Mouse (Mus musculus) urinary bladder, postnatal 10 days (tissue): ENCODE data around the gene Nr3c2.

Source experiments
- DNase-seq: peaks from one replicate; pipeline ENCODE4 v3.0.0; 2022; ENCODE audit warnings: low spot score

Nr3c2 gene

DNA sequence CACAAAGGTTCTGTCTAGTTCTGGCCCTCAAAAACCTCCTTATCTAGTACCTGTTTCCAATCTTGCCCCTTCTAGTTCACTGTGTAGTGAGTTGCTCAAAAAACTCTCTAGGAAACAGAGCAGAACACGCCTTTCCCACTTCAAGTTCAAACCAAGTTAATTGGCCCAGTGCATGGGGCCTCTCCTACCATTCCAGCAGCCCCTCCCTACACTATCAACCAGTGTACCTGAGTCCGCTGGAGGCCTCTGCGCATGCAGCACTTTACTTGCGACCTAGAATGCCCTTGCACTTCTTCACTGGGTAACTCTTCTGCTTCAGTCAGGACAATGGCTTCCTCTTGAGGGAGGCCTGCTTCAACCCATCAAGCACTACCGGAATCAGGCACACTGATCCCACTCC lies 351.9 kb downstream of the Nr3c2 start:
- no peak for DNase-seq

- no peak for DNase-seq
Measured at GRCm38 (mm10) chr8:77254466-77254865, 355.2 kb downstream of the Nr3c2 start.

DNA sequence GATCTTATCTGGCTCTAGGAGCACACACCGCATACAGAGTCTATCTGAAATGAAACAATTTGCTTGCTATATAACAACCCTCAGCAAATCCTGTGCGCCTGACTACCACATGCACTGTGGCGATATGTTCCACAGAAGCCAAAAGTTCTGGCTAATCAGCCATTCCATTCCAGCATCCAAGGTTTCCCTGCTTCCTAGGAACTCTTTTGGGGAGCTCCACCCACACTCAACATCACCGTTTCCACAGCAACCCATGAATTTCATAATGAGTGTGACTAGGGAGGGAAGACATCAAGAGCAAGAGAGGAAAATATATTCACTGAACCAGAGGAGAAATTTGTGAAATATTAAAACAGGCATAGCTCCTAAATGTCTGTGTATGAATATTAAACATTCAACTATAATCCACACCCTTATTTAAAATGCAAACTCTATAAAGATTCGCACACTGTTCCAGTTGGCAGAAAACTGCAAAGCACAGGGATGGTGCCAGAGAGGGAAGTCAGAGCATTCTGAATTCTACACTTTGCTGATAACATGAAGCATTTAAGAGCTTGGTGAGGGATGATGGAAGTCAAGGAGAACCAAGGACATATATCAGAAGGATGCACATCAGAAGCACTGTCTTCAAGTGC lies 357.3 kb downstream of the Nr3c2 start:
- no peak for DNase-seq

GRCm38 (mm10) chr8:77257085-77257451 lies 357.8 kb downstream of the Nr3c2 start:
- no peak for DNase-seq

- DNase-seq, result no peak
Measured at GRCm38 (mm10) chr8:77261215-77261614, 362.0 kb downstream of the Nr3c2 start.

DNA sequence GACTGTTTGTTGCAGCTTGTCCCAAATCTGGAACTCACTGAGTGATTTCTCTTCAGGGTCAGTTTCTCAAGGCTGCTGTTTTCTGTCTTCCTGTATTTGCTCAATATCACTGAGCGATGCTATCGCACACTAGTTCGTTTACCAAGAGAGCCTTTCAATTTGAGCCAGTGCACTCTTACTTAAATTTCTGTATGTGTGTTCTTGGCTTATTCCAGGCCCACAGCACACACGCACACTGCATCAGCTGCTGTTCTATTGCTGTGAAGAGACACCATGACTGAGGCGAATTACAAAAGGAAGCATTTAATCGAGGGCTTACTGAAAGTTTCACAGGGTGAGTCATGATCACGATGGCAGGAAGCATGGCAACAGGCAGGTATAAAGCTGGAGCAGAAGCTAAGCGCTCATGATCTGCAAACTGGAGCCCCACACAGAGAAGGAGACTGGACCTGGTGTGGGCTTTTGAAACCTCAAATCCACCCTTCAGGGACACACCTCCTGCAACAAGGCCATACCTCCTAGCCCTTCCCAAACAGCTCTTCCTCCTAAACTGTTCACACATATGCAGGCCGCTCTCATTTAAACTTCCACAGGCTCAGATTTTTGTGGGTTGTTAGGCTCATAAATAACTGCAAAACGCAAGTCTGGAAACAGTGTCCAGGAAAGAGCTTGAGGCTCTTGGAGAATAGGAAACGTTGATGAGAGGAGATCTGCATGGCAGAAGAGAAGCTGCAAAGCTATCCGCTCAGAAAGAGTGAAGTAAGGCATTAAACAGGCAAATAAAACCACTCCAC lies 363.2 kb downstream of the Nr3c2 start:
- DNase-seq, result no peak

- no peak for DNase-seq
Measured at GRCm38 (mm10) chr8:77267941-77268405, 368.7 kb downstream of the Nr3c2 start.

- no peak for DNase-seq
Measured at GRCm38 (mm10) chr8:77272136-77272535, 372.9 kb downstream of the Nr3c2 start.

DNA sequence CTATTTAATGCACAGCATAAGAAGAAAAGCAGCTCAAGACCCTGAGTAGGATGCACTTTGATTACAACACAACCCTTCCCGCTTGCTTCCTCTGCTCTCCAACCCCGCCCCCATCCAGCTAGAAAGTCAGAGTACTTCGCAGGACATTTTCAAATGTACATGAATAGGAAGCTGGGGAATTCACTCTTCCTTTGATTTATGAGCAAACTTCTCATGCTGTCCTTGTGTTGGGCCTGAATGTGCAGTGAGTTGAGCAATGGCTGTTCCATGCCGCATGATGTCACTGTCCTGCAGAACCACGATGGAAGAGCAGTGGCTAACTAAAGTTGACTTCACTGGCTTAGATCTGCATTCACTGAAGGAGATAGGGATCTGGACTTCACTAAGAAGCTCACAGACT lies 376.3 kb downstream of the Nr3c2 start:
- no peak for DNase-seq

DNA sequence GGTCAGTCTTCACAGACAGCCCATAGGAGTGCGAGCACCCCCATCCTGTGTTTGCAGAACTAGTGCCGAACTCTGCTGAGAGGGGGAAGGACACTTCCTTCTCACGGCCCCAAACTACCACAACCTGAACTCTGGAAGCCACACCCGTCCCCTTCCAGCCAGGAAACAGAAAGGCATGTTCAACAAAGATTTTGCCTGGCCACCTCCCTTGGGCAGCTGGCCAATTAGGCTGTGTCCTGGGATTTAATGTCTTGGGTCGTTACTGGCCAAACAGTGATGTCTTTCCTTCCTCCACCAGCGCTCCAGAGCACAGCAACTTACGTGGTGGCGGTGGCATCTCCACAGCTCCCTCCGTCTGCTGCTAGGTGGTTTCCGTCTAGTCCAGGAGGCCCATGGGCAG lies 377.6 kb downstream of the Nr3c2 start:
- DNase-seq, result no peak

DNA sequence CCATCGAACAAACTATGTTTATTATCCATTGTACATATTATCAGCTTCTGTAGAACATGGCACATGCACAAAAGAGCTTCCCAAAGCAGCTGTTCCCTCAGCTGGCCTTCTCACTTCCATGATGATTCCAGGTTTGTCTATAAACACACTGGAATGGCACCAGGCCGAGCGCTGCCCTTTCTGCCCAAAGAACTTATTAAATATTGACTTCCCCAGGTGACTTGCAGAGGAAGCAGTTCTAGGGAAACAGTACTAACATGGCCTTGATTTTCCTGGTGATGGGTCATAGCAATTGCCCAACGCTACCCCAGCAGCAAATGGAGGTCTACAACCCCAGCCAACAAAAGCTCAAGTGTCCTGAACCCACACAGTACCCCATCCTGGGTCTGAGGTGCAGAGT lies 379.0 kb downstream of the Nr3c2 start:
- DNase-seq, result no peak

DNA sequence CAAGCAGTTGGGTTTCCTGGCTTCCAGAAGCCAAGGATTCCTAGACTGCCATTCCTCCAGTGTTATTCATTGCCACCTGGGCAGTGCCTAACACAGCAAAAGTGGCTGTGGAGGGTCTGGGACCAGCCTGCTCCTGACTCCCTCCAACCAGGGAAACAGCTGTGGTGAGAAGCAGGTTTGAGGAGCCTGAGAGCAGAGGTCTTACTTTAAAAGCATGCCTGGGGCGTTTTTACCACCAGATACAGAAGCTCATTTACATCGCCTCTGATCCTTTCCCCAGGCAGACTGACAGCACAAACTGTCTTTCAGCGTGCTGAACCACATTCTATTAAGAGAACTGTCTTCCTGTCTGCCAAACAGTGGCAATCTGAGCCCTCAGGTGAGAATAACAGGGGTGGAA lies 380.7 kb downstream of the Nr3c2 start:
- no peak for DNase-seq

DNA sequence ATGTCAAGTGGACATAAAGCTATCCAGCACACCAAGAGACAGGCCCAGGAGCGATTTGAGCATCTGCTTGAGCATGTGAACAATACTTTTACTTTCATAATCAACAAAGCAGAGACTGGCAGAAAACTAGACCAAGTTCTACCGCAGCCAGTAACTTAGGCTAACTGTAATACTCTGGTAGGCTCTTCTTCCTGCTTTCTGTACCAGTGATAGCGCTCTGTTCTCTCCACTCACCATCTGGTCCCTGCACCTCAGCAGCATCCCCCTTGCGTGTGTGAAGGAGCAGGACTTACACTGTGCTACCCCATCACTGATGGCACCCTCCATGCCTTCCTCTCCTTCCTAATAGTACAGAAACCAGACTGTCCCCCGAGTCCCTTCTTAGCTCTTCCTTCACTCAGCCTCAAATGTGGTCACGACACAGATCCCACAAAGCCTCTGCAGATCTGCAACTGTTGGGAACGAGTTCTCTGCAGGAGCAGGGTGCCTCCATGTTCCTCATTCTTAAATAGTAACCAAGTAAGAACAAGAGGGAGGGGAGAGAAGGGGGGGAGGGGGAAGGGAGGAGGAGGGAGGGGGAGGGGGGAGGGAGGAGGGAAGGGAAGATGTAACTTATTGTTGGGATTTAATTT lies 383.5 kb downstream of the Nr3c2 start:
- no peak for DNase-seq

DNA sequence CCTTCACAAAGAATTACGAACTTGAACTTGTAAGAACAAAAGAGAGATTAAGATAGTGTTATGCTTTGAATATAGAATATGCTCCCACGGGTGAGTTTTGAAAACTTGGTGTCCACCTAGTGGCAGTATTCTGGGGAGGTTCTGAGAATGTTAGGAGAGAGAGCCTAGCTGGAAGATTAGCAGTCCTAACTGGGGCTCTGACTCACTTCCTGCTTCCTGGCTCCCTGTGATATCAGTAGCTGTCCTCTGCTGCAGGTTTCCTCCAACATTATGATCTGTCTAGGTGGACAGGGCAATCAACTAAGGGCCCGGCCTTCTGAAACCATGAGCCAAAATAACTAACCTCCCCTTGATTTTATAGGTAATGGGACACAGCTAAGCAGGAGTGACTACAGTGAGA lies 385.2 kb downstream of the Nr3c2 start:
- no peak for DNase-seq

DNA sequence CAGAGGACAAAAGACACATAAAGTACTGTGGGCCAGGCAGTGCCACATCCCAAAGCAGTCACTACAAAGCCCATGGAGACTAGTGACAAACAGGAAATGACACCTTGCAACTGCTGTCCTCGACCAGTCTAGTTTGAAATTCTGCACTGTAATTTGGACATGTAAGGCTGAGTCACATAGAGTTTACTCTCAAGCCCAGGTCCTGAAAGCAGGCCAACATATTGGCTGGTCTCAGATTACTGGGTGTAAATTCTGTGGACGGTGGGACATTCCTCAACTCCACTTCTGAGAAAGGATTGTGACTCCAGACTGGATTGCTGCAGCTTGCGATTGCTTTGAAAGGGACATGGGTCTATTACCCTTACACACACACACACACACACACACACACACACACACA lies 388.8 kb downstream of the Nr3c2 start:
- DNase-seq, result no peak

- DNase-seq, result no peak
Measured at GRCm38 (mm10) chr8:77288492-77288891, 389.2 kb downstream of the Nr3c2 start.

GRCm38 (mm10) chr8:77292120-77292519 lies 392.9 kb downstream of the Nr3c2 start:
- no peak for DNase-seq

- no peak for DNase-seq
Measured at GRCm38 (mm10) chr8:77292649-77293048, 393.4 kb downstream of the Nr3c2 start.

DNA sequence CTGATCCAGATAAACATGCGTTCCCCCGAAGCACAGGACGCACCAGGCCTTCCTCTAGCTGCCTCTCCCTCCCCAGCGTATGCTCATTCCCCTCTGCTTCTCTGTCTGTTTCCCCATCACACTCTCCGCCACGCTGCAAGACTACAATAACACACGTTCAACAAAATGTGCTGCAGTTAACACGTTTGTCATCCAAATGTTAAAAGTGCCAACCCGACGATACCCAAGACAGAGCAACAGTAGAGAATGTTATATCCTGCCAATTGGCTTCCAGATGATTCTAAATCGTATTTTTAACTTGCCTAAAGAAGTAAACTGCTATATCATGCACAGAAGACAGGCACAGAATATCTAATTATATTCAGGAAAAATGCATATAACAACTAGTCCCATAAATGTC lies 395.4 kb downstream of the Nr3c2 start:
- DNase-seq, result no peak
